Mouse (Mus musculus): Measurements from ENCODE around the gene Lrrc47.

GRCm38 (mm10) chr4:153962631-153963030, 48.9 kb upstream of the Lrrc47 start:
- TF ChIP-seq POLR2A (IDR thresholded peaks at IDR 0.05; ENCODE audit: low read depth, low read length): no peak
- no peak for TF ChIP-seq CTCF (conservative IDR thresholded peaks at IDR 0.05; ENCODE audit: insufficient read depth, insufficient read length, low read depth, low read length)

Data from kidney, adult 2 months (tissue).